Mouse (Mus musculus) fat pad, adult 2 months (tissue): ENCODE data around the gene Mgmt.

ENCODE experiments used
- DNase-seq: peaks from one replicate; pipeline ENCODE4 v3.0.0-alpha.2; 2011; ENCODE audit warnings: low read depth, low spot score; ENCODE audit errors: extremely low read depth

Gene Mgmt

GRCm38 (mm10) chr7:137000703-137001102 is 106.3 kb downstream of the Mgmt start:
- DNase-seq = no peak

DNA sequence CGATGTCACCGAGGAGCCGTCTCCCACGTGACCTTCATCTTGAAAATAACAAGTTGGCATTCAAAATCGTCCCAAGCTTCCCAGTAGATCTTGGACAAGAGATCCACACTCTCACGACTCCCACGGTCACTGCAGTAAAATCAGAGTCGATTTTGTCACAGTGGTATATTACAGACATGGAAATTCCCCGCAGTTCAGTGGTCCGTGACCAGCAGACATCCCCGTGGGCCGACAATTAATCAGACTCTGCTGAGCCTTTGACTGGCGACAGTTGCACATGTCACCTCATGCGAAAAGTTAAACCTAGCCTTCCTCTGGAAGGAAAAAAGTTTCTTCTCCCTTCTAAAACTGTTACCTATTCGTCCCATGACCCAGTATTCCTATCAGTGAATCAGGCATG is 106.8 kb downstream of the Mgmt start:
- no peak for DNase-seq

GRCm38 (mm10) chr7:137001783-137002182 is 107.4 kb downstream of the Mgmt start:
- no peak for DNase-seq

DNA sequence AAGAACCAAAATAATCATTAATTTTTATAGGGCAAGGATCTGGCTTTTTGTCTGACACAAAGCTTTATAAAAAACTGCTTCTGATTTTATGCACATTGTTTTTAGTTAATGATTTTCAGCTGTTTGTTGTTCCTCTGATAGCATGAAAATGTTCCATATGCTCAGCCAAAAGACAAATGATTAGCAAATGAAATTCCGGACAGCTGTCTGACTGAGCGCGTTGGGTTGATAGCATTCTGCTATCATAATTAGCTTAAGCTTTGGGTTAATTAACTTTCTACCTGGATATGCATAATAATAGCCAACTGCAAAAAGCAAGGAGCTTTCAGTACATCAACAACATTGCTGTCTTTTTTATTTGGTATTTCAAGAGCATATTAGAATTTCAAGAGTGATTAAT is 108.0 kb downstream of the Mgmt start:
- no peak for DNase-seq

DNA sequence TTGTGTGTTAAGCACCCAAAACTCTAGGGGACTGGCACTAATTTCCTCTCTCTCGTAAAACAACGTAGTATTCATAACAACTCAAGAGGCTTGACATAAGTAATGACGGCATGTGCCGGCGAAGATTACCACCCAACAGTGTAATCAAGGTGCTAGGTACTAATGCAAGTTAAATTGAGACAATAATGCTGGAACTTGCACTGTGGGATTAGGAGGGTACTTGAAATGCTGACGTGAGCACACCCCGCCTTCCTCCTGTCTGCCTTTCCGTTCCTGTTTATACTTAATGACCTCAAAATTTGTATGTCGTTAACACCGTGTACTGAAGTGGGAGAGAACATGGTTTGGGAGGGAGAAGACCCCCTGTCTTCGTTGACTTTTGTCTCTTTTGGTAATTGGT is 110.9 kb downstream of the Mgmt start:
- DNase-seq = no peak

GRCm38 (mm10) chr7:137008321-137008720 is 113.9 kb downstream of the Mgmt start:
- DNase-seq = no peak

GRCm38 (mm10) chr7:137009732-137010275 is 115.4 kb downstream of the Mgmt start:
- DNase-seq = no peak

DNA sequence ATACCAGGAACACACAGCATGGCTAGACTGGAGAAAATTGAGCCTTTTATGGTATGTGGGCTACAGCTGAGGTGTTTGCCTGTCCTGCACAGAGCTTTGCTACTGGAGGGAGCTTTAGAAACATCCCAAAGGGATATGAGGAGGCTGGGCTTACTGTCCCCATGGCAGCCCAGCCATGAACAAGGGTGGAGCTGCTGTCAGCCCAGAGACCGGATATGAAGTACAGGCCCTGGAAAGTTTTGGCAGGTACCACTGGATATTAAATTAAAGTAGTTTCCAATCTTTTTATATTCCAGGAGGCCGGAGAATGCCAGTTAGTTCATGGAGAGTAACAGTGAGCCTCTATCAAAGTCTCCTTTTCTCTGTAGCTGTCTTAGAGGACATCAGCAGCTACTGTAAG is 116.0 kb downstream of the Mgmt start:
- no peak for DNase-seq

DNA sequence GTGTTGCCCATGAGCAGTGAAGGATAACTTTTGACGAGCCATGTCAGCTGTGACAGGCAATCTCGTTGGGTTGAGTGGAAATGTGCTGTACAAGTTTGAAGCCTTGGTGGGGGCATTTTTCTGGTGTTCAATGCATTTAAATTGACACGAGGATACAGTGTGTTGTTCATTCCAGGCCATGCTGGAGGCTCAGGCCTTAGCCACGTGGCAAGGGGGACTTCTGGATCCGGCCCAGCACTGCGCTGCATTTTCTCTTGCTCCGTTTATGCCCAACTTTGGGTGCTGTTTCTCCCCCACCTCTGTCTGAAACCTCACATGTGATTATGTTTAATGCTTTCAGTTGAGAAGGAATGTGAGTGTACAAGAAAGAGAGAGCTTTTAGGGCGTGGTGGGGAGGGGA is 118.3 kb downstream of the Mgmt start:
- DNase-seq = no peak

DNA sequence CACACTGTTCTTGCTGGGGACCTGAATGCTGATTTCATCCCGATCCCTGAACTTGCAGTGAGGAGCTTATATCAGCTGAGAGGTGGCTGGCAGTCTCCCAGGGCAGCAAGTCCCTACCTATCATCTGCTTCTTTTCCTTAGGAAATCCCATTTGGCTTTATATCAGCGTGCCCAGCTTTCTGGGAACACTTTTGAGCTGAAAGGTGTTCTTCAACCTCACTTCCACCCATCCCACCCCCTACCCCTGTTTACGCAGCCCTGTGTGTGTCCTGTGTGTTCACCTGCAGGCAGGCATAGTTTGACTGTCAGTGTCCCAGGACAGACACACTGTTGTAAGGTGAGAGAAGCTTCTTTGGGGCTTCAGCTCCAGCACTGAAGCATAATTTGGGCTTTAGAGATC is 119.0 kb downstream of the Mgmt start:
- DNase-seq = no peak

DNA sequence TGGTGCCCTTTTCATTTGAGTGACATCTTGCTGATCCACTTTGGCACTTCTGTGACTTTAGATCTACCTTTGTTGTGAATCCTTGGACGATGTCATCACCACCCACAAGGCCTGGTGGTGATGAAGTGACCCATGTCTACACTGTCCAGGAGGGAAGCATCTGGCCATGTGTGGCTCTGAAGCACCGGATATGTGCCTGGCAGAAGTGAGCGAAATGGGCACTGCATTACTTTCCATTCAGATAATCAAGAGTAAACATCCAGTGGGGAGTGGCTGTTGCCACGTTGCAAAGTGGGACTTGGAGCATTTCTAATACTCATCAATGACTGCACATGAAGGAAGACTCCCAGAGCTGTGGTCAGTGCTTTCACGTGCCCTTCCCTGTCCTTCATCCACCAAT is 124.2 kb downstream of the Mgmt start:
- no peak for DNase-seq

DNA sequence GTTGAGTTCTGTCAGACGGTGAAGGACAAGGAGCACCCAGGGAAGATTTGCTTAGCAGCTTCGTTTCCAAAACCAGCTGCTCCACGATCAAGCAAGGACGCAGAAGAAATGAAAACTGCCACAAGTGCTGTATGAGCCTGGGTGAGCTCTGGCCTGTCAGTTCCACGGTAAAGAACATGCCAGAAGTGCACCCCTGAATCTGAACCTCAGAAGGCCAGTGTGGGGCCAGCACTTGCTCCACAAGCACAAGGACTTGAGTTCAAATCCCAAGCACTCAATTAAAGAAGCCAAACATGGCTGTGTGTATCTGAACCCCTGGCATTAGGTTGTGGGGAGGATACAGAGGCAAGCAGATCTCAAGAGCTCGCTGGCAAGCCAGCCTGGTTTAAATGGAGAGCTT is 125.8 kb downstream of the Mgmt start:
- DNase-seq = no peak

DNA sequence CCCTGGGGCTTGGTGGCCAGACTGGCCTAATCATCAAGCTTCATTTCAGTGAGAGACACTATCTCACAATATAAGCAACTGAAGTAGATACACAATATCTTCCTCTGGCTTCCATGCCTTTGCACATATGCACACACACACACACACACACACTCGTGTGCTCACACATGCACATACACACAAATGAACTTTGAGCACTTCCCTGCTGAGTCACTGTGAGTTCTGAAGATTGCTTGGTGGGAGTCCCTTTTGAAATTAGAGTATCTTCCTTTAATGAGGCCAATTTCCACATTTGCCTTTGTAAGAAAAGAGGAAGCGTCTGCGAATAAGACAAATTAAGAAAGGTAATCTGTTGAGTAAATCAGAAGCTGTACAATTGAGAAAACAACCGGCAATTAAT is 136.4 kb downstream of the Mgmt start:
- DNase-seq = no peak

DNA sequence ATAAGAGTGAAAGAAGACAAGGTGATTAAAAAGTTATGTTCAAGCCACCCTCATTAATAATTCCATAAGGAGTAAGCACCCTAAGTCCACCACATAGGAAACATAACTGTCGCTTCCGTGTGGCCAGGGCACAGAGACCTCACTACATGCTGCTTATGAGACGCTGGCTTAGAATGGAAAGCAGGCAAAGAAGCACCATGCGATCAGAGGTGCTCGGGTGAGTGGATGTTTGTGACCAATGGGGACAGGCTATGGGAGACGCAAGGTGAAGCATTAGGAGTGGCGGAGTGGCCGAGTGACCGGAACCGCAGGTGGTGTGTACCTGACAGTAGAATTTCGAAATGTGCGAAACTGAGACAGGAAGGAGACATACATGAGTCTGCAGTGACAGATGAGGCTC is 138.8 kb downstream of the Mgmt start:
- DNase-seq = no peak

DNA sequence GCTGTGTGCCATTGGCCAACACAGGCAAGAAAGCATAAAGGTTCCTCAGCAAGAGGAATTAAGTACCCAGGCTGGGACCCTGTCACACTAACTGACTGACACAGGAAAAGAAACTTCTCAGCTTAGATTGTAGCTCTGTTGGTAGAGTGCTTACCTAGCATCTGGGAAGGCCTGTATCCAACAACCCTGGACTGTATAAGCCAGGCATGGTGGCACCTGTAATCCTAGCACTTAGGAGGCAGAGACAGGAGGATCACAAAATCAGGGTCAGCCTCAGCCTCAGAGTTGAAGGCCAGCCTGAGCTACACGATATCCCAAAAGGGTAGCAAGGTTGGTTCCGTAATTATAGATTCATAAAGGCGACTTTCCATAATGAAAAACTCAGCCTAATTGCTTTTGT is 140.6 kb downstream of the Mgmt start:
- no peak for DNase-seq

DNA sequence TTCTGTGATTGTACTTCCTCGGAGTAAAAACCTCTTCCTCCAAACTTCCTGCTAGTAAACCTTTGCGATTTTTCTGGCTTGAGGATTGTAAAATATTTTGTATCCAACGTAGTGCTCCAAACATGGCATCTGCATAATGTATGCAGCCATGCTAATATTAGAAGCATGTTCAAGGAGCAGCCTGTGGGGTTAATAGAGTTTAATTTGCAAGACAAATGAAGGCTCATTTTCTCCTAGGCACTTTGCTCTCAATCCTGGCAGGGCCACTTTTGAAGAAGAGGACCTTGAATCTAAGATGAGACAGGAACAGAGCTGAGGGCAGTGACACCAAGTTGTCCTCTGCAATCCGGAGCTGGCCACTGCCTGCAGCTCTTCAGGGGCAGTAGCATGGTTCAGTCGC is 141.5 kb downstream of the Mgmt start:
- no peak for DNase-seq

- DNase-seq = no peak
Measured at GRCm38 (mm10) chr7:137037471-137037870, 143.1 kb downstream of the Mgmt start.

DNA sequence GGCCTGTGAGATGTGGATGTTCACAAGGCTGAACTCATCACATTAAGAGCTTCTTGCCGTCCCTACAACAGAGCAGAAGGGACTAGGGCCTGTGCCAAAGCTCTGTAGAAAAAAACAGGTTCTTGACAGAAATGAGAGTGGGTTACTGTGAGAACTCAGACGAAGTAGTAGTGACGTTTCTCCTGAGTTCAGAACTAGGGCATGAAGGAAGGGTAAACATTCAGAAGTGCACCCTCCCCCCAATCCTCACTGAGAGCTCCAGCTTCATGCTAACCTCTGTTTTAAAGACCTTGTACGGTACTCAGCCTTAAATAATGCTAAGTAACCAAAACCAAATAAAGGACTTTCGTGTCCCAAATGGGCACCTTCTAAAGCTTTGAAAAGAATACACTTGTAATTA is 143.5 kb downstream of the Mgmt start:
- DNase-seq = no peak

- no peak for DNase-seq
Measured at GRCm38 (mm10) chr7:137038311-137038945, 144.0 kb downstream of the Mgmt start.

DNA sequence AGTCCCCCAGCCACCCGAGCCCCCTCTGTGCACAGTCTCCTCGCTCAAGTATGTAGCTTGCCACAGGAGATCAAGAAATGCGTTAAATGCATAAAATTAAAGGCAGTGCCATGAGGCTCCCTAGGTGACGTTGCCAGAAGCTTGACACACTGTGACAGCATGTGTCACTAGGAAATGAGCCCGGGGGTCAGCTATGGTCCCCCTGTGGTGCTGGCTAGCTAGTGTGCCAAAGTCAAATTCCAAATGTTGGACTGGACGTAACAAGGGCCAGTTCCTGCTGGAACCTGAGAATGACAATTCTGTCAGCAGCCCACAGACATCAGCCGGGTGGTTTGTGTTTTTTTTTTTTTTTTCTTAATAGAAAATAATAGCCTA is 144.5 kb downstream of the Mgmt start:
- DNase-seq = no peak

- no peak for DNase-seq
Measured at GRCm38 (mm10) chr7:137040646-137041045, 146.2 kb downstream of the Mgmt start.

DNA sequence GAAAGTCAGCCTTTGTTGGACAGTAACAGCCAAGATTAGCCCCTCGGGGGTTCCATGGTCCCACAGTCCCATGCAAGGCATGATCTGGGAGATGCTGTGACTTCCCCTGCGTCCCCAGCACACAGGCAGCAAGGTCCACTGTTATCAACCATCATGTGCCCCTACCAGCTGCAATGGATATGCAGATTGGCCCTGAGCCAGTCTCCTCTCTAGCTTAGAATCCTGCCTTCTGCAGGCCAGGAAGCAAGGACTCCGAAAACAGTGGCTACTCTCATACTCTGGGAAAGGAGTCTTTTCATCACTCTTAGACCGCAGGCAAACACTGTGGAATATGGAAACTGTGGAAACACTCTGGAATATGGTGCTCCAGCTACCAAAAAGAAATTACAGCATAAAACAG is 152.5 kb downstream of the Mgmt start:
- DNase-seq = no peak
